Mouse (Mus musculus): ENCODE measurements around the gene Slc28a1.
A peak's percentile ranks its signal among the peaks of the same experiment; 100 is the strongest.
"Not testable (repeated sequence)": the region's sequence is repeated elsewhere in the genome, so short reads cannot be mapped to it uniquely, and the experiment has no call there.

The Slc28a1 gene

DNA sequence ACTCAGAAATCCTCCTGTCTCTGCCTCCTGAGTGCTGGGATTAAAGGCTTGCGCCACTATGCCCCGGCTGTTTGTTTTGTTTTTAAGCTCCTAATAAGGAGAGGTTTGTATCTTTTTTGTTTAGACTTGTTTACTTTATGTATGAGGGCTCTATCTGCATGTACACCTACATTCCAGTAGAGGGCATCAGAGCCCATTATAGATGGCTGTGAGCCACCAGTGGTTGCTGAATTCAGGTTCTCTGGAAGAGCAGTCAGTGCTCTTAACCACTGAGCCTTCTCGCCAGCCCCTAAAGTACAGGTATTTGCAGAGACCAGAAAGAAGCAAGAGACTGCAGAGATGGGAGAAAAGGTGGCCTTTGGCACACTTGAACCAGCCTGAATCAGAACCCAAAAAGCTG is 52.5 kb downstream of the Slc28a1 start:
- DNase-seq (ENCODE audit: low read depth, low spot score), result peak; percentile 79

DNA sequence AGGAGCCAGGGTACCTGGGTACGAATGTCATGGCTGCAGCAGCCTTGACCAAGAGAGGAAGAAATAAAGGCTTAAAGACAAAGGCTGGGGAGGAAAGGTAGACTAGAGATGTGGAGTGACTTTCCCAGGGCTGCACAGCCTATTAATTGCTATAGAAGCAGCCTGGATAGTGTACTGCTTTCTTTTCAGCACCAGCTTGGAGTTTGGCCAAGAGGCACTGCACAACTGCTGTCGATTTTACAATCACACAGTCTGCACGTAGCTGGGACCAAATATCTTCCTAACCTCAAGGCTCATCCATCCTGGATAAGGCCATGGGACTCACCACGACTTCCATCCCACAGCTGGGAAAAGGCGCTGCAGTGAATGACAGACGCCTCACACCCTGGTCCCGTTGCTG is 54.8 kb downstream of the Slc28a1 start:
- DNase-seq (ENCODE audit: low read depth, low spot score), result no peak

DNA sequence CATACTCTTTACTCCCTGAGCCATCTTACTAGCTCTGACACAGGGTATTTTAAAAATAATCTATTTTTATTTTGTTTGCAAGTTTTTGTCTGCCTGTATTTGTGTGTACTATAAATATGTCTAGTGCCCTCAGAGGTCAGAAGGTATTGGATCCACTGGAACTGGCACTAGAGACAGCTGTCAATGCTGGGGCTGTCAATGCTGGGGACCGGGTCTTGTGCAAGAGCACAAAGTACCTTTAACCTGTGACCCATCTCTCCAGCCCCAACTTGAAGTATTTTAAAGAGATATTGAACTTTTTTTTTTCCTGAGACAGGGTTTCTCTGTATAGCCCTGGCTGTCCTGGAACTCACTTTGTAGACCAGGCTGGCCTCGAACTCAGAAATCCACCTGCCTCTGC is 59.3 kb downstream of the Slc28a1 start:
- no peak for DNase-seq (ENCODE audit: low read depth, low spot score)

DNA sequence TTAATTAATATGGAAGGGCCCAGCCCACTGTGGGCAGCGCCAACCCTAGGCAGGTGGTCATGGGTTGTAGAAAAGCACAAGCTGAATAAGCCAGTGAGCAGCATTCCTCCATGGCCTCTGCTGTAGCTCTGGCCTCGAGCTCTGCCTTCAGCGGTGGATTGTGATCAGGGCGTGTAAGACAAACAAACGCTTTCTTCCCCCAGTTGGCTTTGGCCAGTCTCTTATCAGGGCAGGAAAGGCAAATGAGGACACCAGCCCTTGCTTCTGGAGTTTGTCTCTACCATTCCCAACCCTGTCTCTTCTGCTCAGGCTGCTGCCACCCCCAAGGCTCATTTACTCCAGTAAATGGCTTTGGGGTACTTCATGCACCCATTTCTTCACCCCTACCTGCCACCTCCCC is 60.1 kb downstream of the Slc28a1 start:
- no peak for DNase-seq (ENCODE audit: low read depth, low spot score)

DNA sequence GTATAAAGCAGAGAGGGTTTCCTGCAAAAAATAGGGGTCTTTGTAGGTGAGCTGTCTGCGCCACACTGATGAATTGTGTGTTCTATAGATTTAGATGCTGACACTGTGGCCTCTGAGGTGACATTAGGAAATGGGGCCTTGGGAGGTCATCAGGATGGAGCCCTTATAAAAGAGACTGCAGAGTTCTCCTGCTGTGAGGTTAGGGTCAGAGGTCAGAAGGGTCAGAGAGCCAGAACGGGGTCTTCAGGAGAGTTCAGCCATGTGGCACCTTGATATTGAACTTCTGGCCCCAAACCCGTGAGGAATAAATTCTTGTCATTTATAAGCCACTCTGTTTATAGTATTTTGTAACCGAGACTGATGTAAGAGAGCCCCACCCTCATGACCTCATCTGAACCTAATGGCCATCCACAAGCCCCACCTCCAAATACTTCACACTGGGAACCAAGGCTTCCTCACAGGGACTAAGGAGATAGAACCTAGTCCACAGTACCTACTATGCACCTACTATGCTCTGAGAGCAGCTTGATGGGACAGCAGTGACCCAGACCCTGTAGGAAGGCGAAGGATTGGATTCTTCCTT is 61.7 kb downstream of the Slc28a1 start:
- peak; percentile 39 for DNase-seq (ENCODE audit: low read depth, low spot score)

DNA sequence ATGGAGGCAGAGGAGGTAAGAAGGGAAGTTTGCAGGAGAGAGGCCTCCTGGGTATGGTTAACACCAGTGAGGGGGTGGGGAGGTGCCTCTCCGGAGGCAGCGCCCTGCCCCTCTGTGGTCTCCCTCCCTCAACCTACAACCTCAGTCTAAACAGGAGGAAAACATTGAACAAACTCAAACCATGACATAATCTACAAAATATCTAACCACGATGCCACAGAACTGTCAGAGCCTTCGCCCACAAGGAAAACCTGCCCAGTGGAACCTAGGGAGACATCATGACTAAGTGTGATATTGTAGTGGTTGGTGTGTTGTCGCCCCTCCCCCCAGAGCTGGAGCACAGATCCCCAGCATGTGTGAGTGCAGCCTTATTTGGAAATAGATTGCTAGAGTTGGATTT is 64.9 kb downstream of the Slc28a1 start:
- DNase-seq (ENCODE audit: low read depth, low spot score), result no peak

DNA sequence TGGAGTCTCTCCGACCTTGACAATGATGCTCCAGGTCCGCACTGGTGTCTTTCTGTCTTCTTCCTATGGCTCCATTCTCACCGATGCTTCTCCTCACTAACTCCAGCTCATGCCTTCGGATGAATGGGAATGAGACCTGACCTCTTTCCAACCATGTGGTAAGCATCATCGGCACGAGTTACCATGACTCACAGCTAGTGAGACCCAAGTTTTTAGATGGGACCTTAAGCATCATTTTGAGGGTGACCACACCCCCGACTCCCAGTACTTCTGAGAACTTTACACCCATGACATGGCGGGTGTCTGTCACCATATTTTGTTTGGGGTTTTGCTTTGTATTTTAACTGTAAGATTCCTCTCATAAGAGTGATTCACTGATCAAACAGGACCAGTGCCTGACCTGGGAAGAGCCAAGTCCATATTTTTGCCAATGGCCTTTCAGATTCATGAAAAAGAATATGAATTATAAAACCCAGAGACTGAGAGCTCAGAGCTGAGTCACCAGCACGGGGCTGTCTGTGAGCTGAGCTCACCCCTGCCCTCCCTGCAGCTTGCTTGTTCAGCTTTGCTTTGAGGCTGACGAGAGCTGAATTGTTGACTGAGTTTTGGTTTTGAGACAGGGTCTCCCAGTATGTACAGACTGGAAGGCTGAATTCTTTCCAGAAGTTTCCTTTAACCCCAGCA is 68.0 kb downstream of the Slc28a1 start:
- DNase-seq (ENCODE audit: low read depth, low spot score), result no peak

DNA sequence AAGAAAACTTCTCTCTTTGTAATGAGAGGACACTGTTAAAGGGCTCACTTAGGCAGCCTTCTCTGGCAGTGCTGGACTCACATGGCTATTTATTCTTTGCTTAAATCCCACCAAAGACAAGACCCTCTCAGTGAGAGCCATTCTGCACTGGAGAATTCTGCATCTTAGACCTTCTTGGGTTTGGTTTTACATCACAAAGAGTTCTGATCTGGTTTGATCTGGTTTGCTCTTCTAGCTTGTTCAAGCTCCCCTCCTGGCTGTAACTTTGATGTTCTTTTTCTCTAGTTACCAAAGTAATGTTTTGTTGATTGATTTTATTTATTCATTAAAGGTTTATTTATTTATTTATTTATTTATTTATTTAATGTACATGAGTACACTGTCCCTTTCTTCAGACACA is 68.6 kb downstream of the Slc28a1 start:
- DNase-seq (ENCODE audit: low read depth, low spot score), result peak; percentile 60

DNA sequence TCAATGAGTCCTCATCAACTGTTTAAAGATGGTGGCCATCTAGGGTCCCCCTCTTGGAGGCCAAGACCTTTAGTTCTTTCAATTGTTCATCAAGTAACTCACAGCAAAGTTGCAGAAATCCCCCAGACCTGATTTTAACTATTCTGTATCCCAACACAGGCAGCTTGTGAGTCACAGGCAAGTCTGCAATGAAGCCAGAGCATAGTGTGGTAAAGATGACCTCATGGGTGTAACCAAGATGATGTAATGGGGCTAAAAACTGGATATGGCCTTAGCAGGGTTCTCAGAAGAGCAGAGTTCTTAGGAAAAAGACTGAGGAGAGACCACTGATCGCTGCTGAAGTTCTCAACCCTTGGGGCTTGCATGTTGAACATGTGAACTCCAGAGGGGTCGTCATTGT is 69.5 kb downstream of the Slc28a1 start:
- no peak for DNase-seq (ENCODE audit: low read depth, low spot score)

DNA sequence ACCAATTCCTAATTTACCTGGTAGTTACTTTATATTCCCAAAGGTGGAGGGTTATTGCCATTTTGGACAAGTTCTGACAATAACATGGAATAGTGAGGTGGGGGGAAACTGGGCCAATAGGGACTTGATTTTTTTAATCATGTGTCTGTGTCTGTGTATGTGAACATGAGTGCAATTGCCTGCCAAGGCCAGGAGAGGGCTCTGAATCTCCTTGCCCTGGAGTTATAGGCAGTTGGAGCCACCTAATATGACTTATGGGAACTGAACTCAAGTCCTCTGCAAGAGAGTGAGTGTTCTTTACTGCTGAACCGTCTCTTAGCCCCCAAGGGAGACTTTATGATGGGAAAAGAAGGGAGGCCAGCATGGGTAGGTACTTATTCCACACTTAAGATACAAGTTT is 70.1 kb downstream of the Slc28a1 start:
- peak; percentile 57 for DNase-seq (ENCODE audit: low read depth, low spot score)

DNA sequence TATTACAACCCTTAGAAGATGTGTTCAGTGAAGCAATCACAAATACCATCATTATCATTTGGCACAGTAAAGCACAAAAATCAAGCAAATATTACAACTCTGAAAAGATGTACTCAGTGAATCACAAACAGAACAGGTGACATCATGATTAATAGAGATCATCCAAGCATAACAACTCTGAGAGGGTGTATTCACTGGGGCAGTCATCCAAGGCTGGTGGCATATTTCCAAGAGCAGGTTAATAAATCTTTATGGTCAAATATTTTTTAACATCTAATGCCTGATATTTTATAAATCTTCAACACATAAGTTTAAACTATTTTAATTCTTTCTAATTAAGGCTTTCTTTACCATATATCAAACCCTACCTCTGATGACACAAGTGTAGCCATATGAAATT is 71.4 kb downstream of the Slc28a1 start:
- not testable (repeated sequence) for DNase-seq (ENCODE audit: low read depth, low spot score)

DNA sequence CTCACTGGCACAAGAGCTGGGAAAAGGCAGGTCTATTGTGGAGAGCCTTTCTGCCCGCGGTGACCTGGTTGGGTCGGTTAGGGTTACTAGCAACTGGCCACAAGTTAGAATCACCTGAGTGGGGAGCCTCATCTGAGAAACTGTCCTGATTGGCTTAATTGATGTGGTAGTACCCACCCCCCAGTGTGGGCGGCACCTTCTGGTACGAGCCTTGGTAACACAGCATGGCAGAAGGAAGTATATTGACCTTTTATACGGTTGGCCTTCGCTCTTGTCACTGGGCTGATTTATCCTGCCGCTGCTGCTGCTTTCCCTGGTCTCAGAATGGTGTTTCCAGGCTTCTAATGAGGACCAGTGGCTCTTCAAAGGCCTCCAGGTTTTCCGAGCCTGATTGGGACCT is 74.6 kb downstream of the Slc28a1 start:
- peak; percentile 49 for DNase-seq (ENCODE audit: low read depth, low spot score)

DNA sequence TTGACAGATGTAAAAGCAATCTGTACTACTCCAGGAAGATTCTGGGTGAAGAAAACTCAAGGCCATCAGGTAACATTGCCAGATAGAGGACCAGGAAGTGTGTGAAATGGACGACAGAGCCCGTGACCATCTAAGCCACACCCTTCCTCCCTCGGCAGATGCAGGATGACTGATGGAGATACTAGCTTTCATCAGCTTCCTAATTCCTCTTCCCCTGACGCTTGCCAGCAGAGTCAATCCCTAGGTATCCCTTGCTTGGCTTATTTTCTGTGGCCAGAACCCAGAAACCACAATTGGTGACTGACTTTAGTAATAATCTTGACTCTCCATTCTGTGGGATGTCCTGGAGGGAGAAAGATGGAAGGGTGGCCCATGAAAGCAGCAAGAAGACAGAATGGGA is 80.9 kb downstream of the Slc28a1 start:
- no peak for DNase-seq (ENCODE audit: low read depth, low spot score)

DNA sequence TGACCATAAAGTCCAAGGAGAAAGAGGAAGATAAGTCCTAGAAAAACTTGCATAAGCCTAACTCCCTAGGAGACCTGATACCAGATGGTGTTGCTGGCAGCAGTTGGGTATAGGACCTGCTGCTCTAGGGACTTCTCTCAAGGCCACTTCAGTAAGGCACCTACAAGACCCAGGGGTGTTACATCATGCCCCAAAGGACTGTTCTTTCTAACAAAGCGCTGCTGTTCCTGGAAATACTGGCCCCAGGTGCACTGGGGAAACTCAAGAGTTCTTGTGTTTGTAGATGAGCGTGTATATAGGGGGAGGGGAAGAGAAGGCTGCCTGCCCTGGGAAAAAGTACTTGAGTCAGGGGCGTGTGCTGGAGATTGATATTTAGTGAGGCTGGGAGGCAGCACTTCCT is 82.2 kb downstream of the Slc28a1 start:
- DNase-seq (ENCODE audit: low read depth, low spot score), result no peak

DNA sequence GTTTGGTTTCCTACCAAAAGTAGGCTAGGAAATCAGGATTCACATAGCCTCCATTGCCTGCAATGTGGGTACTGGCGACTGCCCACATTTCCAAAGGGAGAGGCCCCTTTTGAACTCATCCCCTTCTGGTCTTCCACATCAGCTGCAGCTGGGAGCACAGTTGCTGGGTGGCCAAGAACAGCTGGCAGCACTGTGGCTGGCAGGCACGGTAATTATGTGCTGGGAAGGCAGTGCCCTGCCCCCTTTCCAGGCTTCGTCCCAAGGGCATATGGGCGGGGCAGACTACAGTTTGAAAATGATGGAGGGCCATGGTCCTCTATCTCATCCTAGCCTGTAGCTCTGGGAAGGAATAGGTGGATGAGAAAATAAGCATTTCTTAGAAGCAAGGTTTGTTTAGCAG is 83.9 kb downstream of the Slc28a1 start:
- no peak for DNase-seq (ENCODE audit: low read depth, low spot score)

DNA sequence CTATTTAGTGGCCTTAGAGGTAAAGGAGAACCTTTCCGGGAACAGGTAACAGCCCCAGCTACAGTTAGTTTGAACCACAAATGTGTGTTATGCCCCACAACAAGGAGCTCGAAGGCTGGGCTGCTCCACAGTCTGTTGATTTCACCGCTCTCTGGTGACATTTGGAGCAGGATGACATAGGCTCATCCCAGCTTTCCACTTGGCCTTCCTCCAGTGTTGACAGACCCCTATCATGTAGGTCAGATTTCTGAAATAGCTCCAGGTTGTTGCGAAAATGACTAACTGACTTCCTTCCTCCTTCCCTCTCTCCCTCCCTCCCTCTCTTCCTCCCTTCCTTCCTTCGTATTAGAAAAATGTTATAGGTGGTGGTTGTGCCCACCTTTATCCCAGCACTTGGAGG is 84.5 kb downstream of the Slc28a1 start:
- DNase-seq (ENCODE audit: low read depth, low spot score), result no peak

DNA sequence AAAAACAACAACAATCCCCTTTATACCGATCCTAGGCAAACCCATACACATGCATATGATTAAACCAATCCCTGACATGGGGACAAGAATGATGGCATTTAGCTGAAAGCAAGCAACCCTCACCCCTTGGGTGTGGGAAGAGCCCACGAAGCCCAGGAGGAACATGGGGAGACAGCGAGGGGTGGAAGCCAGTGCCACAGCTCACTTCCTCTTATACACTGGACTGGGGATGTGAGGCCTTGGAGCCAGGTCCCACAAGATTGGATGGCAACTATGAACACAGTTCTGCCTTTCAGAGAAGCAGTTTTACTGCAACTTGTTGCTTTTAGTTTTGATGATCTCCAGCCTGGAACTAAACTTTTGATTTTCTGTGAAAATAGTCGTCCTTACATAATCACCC is 85.2 kb downstream of the Slc28a1 start:
- no peak for DNase-seq (ENCODE audit: low read depth, low spot score)

DNA sequence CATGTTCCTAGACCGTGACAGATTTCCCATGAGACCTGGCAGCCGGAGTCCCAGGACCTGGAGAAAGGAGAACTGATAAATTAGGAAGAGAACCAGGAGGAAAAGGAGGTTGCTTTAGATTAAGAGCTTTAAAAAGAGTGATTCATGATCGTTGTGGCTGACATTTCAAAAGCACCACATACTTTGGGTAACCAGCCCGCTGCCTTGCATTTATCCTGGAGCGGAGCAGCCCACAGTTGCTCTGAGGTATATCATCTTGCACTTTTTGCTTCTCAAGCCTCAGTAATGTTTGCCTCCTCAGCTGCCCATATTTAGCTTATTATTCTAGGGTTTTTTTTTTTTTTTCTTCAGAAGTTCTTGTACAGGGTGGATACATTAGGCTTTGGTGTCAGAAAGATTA is 87.8 kb downstream of the Slc28a1 start:
- DNase-seq (ENCODE audit: low read depth, low spot score), result no peak

DNA sequence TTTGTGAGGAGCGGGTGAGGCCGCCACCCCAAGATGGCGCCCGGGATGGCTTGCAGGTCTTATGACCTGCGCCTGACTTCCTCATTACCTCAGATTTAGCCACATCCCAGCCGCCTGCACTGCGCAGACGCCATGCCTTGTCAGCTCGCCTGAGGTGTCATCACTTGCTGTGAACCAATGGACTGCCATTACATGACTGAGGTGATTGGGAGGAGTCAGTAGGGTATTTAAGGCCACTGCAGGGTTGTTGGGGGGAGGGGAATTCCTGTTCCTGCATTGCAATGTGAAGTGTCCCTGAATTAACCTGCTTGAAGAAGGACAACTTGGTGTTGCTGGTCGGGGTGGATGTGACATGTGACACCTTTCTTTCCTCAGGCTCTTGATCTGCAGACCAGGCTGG is 89.0 kb downstream of the Slc28a1 start:
- DNase-seq (ENCODE audit: low read depth, low spot score), result peak; percentile 87

DNA sequence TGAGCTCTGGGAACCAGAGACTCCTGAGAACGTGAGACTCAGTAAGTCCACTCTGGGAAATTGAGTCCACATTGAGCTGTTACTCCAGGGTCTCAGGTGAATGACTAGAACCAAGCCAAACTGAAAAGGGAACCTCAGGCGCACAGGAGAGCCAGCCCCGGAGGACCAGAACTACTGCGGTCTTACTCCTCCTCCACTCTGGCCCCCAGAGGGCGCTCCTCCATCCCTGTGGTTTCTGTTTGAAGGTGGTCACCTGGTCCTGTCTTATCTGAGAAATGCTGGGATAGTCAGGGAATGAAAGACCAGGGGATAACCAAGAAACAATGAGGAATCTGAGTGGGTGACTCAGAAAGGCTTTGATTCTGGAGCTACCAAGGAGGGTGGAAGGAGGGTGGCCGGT is 94.3 kb downstream of the Slc28a1 start:
- peak; percentile 88 for DNase-seq (ENCODE audit: low read depth, low spot score)

DNA sequence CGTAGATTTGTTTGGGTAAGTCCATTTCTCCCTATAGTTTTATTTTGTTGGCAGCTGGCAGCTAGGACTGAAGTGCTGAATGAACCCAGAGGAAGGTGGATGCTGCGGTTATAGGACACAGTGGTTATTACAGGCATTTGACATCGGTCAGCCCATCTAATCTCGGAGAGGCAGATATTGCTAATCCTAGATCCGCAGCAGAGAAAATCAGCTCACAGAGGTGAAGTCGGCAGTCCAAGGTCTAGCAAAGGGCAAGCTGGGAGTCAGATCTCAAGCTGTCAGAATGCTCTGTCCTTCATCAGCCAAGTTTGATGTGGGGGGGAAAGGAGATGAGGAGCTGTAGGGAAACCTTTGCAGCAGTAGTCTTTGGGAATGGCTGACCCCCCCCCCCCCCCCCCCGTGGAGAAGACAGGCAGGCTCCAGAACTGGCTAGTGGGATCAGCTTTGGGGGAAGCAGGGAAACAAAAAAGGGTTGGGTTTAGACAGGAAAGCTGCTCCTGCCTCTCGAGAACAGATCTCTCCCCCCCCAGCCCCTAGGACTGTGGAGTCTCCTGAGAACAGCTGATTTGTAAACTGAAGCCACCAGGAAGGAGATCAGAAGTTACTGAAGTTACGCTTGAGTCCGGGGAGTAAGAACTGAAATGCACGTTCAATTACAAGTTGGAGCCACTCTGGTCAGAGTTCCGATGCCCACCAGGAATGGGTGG is 95.5 kb downstream of the Slc28a1 start:
- DNase-seq (ENCODE audit: low read depth, low spot score), result peak; percentile 56

DNA sequence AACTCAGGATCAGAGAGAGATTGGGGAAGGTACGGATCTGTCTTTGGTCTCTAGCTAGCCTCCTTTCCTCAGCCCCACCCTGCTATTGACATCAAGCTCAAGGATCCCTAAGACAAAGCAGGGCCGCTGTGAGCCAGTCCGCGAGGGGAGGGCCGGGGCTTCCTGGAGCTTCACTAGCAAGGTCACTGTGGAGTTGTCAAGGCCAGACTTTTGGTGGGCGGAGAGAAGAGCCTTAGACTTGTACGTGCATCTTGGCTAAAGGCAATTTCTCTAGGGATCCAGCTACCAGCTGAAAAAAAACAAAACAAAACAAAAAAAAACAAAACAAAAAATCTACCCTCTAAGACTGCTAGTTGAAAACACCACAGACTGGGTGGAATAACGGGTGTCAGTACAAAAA is 97.2 kb downstream of the Slc28a1 start:
- DNase-seq (ENCODE audit: low read depth, low spot score), result peak; percentile 98

DNA sequence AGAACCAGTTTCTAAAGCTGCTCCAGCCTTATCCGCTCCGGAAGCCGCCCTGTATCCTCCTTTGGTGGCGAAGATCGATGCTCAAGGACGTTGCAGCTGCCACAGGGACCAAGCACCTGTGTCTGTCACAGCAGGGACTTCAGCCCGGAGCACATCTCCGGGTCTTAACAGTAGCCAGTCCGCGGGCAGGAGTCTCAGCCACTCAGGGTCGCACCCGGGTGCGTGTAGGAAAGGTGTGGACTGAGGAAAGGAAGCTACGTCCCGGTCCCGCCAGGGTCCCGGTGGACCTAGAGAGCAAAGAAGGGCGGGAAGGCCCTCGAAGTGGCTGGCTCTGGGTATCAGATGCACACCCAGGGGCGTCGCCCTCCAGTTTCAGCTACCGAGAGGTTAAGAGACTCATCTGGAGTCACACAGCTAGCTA is 97.7 kb downstream of the Slc28a1 start:
- DNase-seq (ENCODE audit: low read depth, low spot score), result peak; percentile 94
